Mouse (Mus musculus) liver, postnatal 0 days (tissue): ENCODE measurements around the gene Odf2l.

ENCODE experiments used
- CTCF ChIP-seq: sonication (generic); IDR thresholded peaks from 2 replicates; pipeline ENCODE4 v1.5.1; 2016; ENCODE audit warnings: antibody characterized with exemption, low read depth
- EP300 ChIP-seq: IDR thresholded peaks from 2 replicates; pipeline ENCODE4 v1.6.1; 2016; ENCODE audit warnings: antibody characterized with exemption, low read depth, mild to moderate bottlenecking

- TF ChIP-seq CTCF (no peak), EP300 (no peak)
Measured at GRCm38 (mm10) chr3:145167766-145168165, 49.4 kb downstream of the Odf2l start.
